Mouse (Mus musculus) cerebellum, adult 2 months (tissue): ENCODE data around the gene Rc3h2.

Source experiments
- CTCF ChIP-seq: fragments of 200-500 bp; IDR thresholded peaks from 2 replicates; pipeline ENCODE4 v1.5.1; 2011; ENCODE audit warnings: low read depth, mild to moderate bottlenecking, control low read depth, low read length, moderate library complexity, borderline replicate concordance; ENCODE audit not compliant: insufficient read depth
- POLR2A ChIP-seq: fragments of 200-500 bp; IDR thresholded peaks from 2 replicates; pipeline ENCODE4 v1.6.1; 2011; ENCODE audit warnings: low read length, control low read depth, borderline replicate concordance; ENCODE audit not compliant: insufficient read depth

DNA sequence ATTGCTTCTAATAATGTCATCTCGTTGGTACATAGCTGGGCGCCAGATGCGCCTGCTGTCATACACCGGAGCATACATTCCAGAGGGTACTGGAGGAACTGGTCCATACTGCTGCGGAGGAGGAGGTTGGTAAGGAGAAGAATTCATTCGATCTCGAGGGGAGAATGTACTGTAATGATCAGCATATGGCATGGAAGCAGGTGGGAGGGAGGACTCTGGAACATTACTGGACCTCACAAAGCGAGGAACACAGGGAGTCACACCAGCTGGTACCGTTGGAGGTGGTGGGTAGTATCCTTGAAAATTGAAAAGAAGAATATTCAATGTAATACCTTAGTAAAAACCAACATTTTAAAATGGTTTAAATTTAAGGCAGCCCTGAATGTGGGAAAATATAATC lies 39.8 kb downstream of the Rc3h2 start:
- TF ChIP-seq POLR2A (no peak), CTCF (no peak)
